Mouse (Mus musculus): ENCODE data around the gene Prkg1. TPM values are rescaled to one million over a fixed set of nuclear protein-coding genes. Genes with fewer than 3 reads are reported as not detected.

Gene Prkg1
- polyA plus RNA-seq, 1 experiment from 2014 or later, result 2.2 TPM

DNA sequence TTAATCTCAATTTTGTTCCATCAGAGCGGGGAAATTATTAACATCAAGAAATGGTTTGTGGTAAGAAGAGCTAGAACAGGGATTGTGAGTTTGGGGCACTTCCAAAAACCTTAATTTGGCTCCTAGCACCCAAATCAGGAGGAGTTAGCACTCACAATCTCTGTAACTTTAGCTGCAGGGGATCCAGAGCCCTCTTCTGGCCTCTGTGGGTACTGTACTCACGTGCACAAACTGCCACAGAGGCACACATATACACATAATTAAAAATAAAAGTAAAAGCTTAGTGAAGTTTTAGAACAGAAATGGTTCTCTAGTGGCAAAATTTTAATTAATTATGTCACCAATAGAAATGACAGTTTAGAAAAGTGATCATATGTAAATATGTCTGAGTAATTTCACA is 614.9 kb downstream of the Prkg1 start:
- Histone ChIP-seq H3K9ac (ENCODE audit: low read depth, low read length) (no peak overlapping the region), H3K27me3 (replicated peaks; ENCODE audit: control insufficient read depth, insufficient read depth, low read length) (no peaks in the 10 kb centered on the region), H3K4me1 (replicated peaks; ENCODE audit: control insufficient read depth, insufficient read depth, low read length) (no peaks in the 10 kb centered on the region), H3K4me2 (no peak overlapping the region), H3K9me3 (ENCODE audit: control insufficient read depth, low read length) (no peaks in the 10 kb centered on the region), H3K36me3 (ENCODE audit: control insufficient read depth, insufficient read depth, low read length) (no peaks in the 10 kb centered on the region), H3K27ac (ENCODE audit: low read depth, low read length) (no peak overlapping the region), H3K4me3 (ENCODE audit: low read depth, low read length) (no peak overlapping the region)
- ATAC-seq (replicated peaks; ENCODE audit: low FRiP score) (no peak), DNase-seq (ENCODE audit: low spot score) (no peak)
- WGBS, result 84% methylated on average over 2 of the region's 2 CpGs

DNA sequence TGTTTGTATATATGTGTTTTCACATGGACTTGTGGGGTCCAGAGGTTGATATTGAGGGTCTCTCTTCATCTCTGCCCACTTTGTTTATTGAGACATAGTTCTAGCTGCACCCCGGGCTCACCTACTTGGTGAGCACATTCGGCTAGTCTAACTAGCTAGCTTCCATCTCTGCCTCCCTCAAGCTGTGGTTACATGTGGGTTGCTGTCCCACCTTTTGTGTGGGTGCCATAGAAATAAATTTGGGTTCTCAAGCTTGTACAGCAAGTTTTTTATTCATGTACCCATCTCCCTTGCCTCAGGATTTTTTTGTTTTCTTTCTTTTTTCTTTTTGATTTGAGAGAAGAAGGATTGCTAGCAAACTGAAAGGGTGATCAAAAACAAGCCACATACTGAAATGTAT is 617.4 kb downstream of the Prkg1 start:
- H3K36me3 ChIP-seq (ENCODE audit: control insufficient read depth, insufficient read depth, low read length), result no peaks in the 10 kb centered on the region
- ATAC-seq (replicated peaks; ENCODE audit: low FRiP score) (no peak), DNase-seq (ENCODE audit: low spot score) (no peak)
- H3K27me3 ChIP-seq (replicated peaks; ENCODE audit: control insufficient read depth, insufficient read depth, low read length), result no peaks in the 10 kb centered on the region
- H3K4me2 ChIP-seq, result no peak overlapping the region
- no peaks in the 10 kb centered on the region for H3K9me3 ChIP-seq (ENCODE audit: control insufficient read depth, low read length)
- no peak overlapping the region for H3K27ac ChIP-seq (ENCODE audit: low read depth, low read length)
- H3K4me3 ChIP-seq (ENCODE audit: low read depth, low read length), result no peak overlapping the region
- 83% methylated on average over 2 of the region's 2 CpGs for WGBS
- H3K9ac ChIP-seq (ENCODE audit: low read depth, low read length), result no peak overlapping the region
- H3K4me1 ChIP-seq (replicated peaks; ENCODE audit: control insufficient read depth, insufficient read depth, low read length), result no peaks in the 10 kb centered on the region

DNA sequence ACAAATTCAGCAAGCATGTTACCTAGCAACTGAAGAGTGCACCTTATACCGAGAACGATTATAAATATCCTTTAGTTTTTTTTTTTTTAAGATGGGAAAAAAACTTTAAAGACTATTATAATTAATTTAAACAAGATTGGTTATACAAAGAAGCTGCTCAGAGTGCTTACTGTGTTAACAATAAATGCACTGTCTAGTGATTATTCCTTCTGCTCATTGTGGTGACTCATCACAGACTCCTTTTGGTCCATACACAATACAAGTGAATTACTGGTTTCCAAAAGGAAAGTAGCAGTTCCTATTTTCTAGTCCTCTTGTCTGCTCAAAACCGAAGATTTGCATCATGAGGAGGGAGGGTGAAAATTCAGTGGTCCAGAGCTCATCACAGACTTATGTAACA is 618.7 kb downstream of the Prkg1 start:
- 78% methylated on average over 3 of the region's 3 CpGs for WGBS
- no peaks in the 10 kb centered on the region for H3K36me3 ChIP-seq (ENCODE audit: control insufficient read depth, insufficient read depth, low read length)
- ATAC-seq (replicated peaks; ENCODE audit: low FRiP score) (no peak), DNase-seq (ENCODE audit: low spot score) (no peak)
- no peak overlapping the region for H3K4me3 ChIP-seq (ENCODE audit: low read depth, low read length)
- H3K4me2 ChIP-seq, result no peak overlapping the region
- no peaks in the 10 kb centered on the region for H3K4me1 ChIP-seq (replicated peaks; ENCODE audit: control insufficient read depth, insufficient read depth, low read length)
- no peak overlapping the region for H3K27ac ChIP-seq (ENCODE audit: low read depth, low read length)
- no peaks in the 10 kb centered on the region for H3K27me3 ChIP-seq (replicated peaks; ENCODE audit: control insufficient read depth, insufficient read depth, low read length)
- no peak overlapping the region for H3K9ac ChIP-seq (ENCODE audit: low read depth, low read length)
- no peaks in the 10 kb centered on the region for H3K9me3 ChIP-seq (ENCODE audit: control insufficient read depth, low read length)

DNA sequence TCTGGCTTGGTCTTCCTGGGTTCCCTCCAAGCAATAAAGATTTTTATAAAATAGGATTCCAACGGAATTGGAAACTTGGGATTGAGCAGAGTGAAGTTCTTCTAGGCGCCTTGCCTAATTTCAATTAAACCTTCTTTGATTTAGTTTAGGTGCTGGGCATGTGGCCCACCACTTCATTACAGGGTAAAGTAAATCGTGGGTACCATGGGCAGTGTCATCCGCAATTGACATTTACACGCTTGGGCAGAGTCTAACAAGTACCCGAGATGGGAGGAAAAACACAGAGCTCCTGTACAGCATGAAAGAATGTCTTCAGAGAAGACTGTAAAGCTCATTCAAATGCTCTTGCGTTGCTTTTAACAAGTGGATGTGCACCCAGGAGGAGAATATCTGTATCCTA is 622.9 kb downstream of the Prkg1 start:
- no peak overlapping the region for H3K9ac ChIP-seq (ENCODE audit: low read depth, low read length)
- no peaks in the 10 kb centered on the region for H3K9me3 ChIP-seq (ENCODE audit: control insufficient read depth, low read length)
- ATAC-seq (replicated peaks; ENCODE audit: low FRiP score), result no peak
- no peak for DNase-seq (ENCODE audit: low spot score)
- H3K27ac ChIP-seq (ENCODE audit: low read depth, low read length), result no peak overlapping the region
- H3K4me2 ChIP-seq, result no peak overlapping the region
- no peak overlapping the region for H3K4me3 ChIP-seq (ENCODE audit: low read depth, low read length)
- H3K36me3 ChIP-seq (ENCODE audit: control insufficient read depth, insufficient read depth, low read length), result no peaks in the 10 kb centered on the region
- WGBS, result 80% methylated on average over 7 of the region's 7 CpGs
- no peaks in the 10 kb centered on the region for H3K4me1 ChIP-seq (replicated peaks; ENCODE audit: control insufficient read depth, insufficient read depth, low read length)
- no peaks in the 10 kb centered on the region for H3K27me3 ChIP-seq (replicated peaks; ENCODE audit: control insufficient read depth, insufficient read depth, low read length)

DNA sequence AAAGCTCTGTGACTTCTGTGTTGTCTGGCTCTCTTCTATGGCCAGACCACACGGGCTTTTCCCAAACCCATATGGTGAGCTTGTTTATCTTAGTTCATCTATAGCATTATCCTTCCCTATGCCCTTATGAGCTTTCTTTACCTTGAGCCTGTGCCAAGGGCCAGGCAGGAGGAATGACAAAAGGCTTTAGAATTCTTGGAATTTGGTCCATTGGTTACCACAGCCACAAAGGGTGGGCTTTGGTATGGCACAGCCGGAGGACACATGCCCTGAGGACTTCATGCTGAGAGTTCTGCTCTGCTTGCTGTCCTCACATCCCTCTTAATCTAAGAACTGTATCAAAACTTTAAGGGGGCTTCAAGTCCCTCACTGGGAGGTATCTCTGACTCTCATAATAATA is 628.5 kb downstream of the Prkg1 start:
- no peak for DNase-seq (ENCODE audit: low spot score)
- ATAC-seq (replicated peaks; ENCODE audit: low FRiP score), result no peak
- Histone ChIP-seq H3K4me1 (replicated peaks; ENCODE audit: control insufficient read depth, insufficient read depth, low read length) (no peaks in the 10 kb centered on the region), H3K9ac (ENCODE audit: low read depth, low read length) (no peak overlapping the region), H3K36me3 (ENCODE audit: control insufficient read depth, insufficient read depth, low read length) (no peaks in the 10 kb centered on the region), H3K27ac (ENCODE audit: low read depth, low read length) (no peak overlapping the region), H3K27me3 (replicated peaks; ENCODE audit: control insufficient read depth, insufficient read depth, low read length) (no peaks in the 10 kb centered on the region), H3K4me2 (no peak overlapping the region), H3K9me3 (ENCODE audit: control insufficient read depth, low read length) (no peaks in the 10 kb centered on the region), H3K4me3 (ENCODE audit: low read depth, low read length) (no peak overlapping the region)
- WGBS, result 56% methylated on average over 2 of the region's 2 CpGs

DNA sequence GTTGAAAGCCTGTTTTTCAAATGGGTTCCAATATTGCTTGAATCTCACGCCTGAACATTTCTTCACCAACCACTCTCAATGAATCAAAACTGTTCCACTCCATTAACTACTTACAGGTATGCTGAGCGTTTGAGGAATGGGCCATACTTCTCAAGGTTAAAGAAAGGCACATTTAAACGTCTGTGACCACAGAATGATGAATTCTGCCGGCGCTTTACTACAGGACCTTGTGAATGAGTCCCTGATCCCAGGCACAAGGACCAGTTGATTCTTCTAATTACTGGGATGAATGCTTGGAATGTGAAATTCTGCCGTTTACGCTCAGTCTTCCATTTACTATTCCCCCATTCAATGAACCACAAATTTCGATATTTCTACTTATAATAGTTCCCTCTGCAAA is 632.2 kb downstream of the Prkg1 start:
- Histone ChIP-seq H3K9ac (ENCODE audit: low read depth, low read length) (no peak overlapping the region), H3K4me1 (replicated peaks; ENCODE audit: control insufficient read depth, insufficient read depth, low read length) (no peaks in the 10 kb centered on the region), H3K27ac (ENCODE audit: low read depth, low read length) (no peak overlapping the region), H3K9me3 (ENCODE audit: control insufficient read depth, low read length) (no peaks in the 10 kb centered on the region), H3K4me3 (ENCODE audit: low read depth, low read length) (no peak overlapping the region), H3K27me3 (replicated peaks; ENCODE audit: control insufficient read depth, insufficient read depth, low read length) (no peaks in the 10 kb centered on the region), H3K36me3 (ENCODE audit: control insufficient read depth, insufficient read depth, low read length) (no peaks in the 10 kb centered on the region), H3K4me2 (no peak overlapping the region)
- DNase-seq (ENCODE audit: low spot score) (no peak), ATAC-seq (replicated peaks; ENCODE audit: low FRiP score) (no peak)
- WGBS, result 78% methylated on average over 8 of the region's 8 CpGs

DNA sequence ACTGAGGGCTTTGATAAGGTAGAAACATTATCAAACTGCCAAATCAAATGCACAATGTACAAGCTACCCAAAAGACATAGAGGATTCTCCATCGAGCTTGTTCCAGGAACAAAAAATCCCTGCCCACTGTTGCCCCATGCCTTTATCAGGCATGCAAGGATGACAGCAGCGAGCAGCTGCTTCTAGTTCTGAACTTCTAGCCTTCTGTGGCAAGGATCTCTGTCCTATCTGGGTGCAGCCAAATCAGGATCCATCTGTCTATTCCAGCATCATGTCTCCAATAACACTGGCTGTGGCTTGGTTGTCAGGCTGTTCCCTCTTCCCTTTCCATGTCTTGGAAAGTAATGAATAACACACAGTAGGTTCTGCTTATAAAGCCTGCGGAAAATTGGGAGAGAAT is 640.2 kb downstream of the Prkg1 start:
- no peak overlapping the region for H3K4me3 ChIP-seq (ENCODE audit: low read depth, low read length)
- WGBS, result 78% methylated on average over 3 of the region's 3 CpGs
- no peak for DNase-seq (ENCODE audit: low spot score)
- H3K27ac ChIP-seq (ENCODE audit: low read depth, low read length), result no peak overlapping the region
- H3K36me3 ChIP-seq (ENCODE audit: control insufficient read depth, insufficient read depth, low read length), result no peaks in the 10 kb centered on the region
- H3K9me3 ChIP-seq (ENCODE audit: control insufficient read depth, low read length), result no peaks in the 10 kb centered on the region
- no peak overlapping the region for H3K9ac ChIP-seq (ENCODE audit: low read depth, low read length)
- H3K4me2 ChIP-seq, result no peak overlapping the region
- H3K4me1 ChIP-seq (replicated peaks; ENCODE audit: control insufficient read depth, insufficient read depth, low read length), result no peaks in the 10 kb centered on the region
- ATAC-seq (replicated peaks; ENCODE audit: low FRiP score), result no peak
- no peaks in the 10 kb centered on the region for H3K27me3 ChIP-seq (replicated peaks; ENCODE audit: control insufficient read depth, insufficient read depth, low read length)

DNA sequence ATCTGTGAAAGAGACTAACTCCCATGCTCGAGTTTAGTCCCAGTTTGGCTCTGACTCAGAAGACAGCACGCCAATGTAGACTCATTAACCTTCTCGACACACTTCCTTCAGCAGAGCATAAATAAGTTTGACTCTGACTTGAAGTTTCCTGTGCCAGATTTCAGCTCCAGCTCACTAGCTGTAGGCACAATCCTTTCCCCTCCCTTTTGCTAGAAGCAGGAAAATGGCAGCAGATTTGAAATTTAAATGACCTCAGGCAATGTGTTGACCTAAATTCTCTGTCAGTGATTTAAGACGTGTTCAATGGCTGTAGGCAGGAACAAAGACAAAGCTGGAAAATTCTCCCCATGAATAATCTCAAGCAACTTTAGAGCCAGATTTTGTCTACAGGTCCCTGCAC is 650.1 kb downstream of the Prkg1 start:
- WGBS, result 65% methylated on average over 4 of the region's 4 CpGs
- no peak overlapping the region for H3K27ac ChIP-seq (ENCODE audit: low read depth, low read length)
- H3K9ac ChIP-seq (ENCODE audit: low read depth, low read length), result no peak overlapping the region
- no peak overlapping the region for H3K4me3 ChIP-seq (ENCODE audit: low read depth, low read length)
- DNase-seq (ENCODE audit: low spot score), result no peak
- H3K9me3 ChIP-seq (ENCODE audit: control insufficient read depth, low read length), result no peaks in the 10 kb centered on the region
- no peaks in the 10 kb centered on the region for H3K4me1 ChIP-seq (replicated peaks; ENCODE audit: control insufficient read depth, insufficient read depth, low read length)
- no peak for ATAC-seq (replicated peaks; ENCODE audit: low FRiP score)
- H3K4me2 ChIP-seq, result no peak overlapping the region
- no peaks in the 10 kb centered on the region for H3K36me3 ChIP-seq (ENCODE audit: control insufficient read depth, insufficient read depth, low read length)
- H3K27me3 ChIP-seq (replicated peaks; ENCODE audit: control insufficient read depth, insufficient read depth, low read length), result no peaks in the 10 kb centered on the region

DNA sequence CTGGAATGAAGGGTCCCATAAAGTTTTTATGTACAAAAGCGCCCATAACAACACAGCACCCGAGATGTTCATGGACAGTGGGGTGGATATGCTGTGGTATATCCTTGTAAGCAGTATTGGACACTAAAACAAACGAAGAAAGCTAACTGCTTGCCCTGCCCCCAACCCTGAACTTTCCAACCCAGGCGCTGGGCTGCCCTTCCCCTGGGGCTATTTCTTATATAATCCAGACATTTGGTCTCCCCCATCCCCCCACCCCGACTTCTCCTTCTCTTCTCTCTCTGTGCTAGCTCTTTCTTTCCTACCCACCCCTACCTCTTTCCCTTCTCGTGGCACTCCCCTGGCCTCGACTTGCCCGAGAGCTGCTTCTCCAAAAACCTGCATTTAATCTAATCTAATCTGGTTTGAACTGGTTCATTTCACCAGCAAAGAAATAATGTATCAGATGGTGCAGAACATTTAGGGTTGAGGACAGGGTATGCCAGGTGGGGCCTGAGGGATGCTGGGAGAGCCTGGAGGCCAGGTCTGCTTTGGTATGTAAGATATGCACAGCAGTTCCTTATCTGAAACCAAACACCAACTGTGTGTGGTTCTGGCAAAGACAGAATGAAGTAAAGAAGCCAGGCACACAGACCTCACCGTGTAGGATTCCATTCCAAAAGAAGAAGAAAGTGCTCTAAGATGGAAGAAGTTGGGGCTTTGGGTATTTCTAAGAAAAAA is 657.8 kb downstream of the Prkg1 start:
- Histone ChIP-seq H3K4me3 (ENCODE audit: low read depth, low read length) (no peak overlapping the region), H3K9ac (ENCODE audit: low read depth, low read length) (no peak overlapping the region), H3K27me3 (replicated peaks; ENCODE audit: control insufficient read depth, insufficient read depth, low read length) (no peaks in the 10 kb centered on the region), H3K4me2 (no peak overlapping the region), H3K4me1 (replicated peaks; ENCODE audit: control insufficient read depth, insufficient read depth, low read length) (0 out of 2 replicates have a peak, but pooled peaks cover 3% of the 10 kb centered on the region), H3K36me3 (ENCODE audit: control insufficient read depth, insufficient read depth, low read length) (no peaks in the 10 kb centered on the region), H3K9me3 (ENCODE audit: control insufficient read depth, low read length) (no peaks in the 10 kb centered on the region), H3K27ac (ENCODE audit: low read depth, low read length) (no peak overlapping the region)
- ATAC-seq (replicated peaks; ENCODE audit: low FRiP score) (peak; percentile 94), DNase-seq (ENCODE audit: low spot score) (no peak)
- 29% methylated on average over 9 of the region's 9 CpGs for WGBS

Data from liver, embryonic 11.5 days (tissue).